Mouse (Mus musculus): ENCODE measurements around the gene 5730522E02Rik.

DNA sequence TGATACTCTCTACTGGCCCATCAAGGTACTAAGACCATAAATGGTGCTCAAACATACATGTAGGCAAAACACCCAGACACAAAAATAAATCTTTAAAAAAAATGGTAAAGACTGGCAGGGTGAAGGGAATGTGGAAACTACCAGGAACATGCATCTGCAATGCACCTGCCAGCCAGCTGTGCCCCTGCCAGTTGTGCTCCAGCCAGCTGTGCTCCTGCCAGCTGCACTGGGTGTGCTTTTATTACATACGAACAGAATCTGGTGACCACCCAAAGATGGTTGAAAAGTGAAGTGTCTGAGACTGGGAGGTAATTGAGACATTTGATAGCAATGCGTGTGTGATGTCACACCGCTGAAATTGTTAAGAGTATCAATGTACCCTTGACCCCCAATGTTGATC is 98.4 kb downstream of the 5730522E02Rik start:
- no peak for TF ChIP-seq POLR2A (IDR thresholded peaks at IDR 0.05; ENCODE audit: extremely low read depth, insufficient read depth, low read length)
- TF ChIP-seq CTCF (IDR thresholded peaks at IDR 0.05; ENCODE audit: extremely low read depth, insufficient read depth, low read length), result no peak
